Mouse (Mus musculus) limb, embryonic 15.5 days (tissue): ENCODE measurements around the gene Klf2. TPM values are rescaled to one million over a fixed set of nuclear protein-coding genes. Genes with fewer than 3 reads are reported as not detected.

Source experiments
- ATAC-seq: fragments of 200-750 bp; cut with Nextera tagmentation; 2 replicates; pipeline ENCODE4 v1.8.0; 2017; ENCODE audit warnings: low read depth, moderate TSS enrichment; ENCODE audit not compliant: insufficient number of reproducible peaks, low FRiP score, low TSS enrichment
- H3K27ac ChIP-seq: fragments of 300-500 bp; sonication (generic); 2 replicates; pipeline ENCODE4 v1.5.1; 2015; ENCODE audit warnings: moderate library complexity, mild to moderate bottlenecking, inconsistent platforms
- H3K27me3 ChIP-seq: fragments of 300-500 bp; sonication (generic); 2 replicates; pipeline ENCODE4 v1.6.1; 2015; ENCODE audit warnings: inconsistent platforms
- H3K36me3 ChIP-seq: fragments of 300-500 bp; sonication (generic); 2 replicates; pipeline ENCODE4 v1.6.1; 2015; ENCODE audit warnings: inconsistent platforms
- H3K4me1 ChIP-seq: fragments of 300-500 bp; sonication (generic); 2 replicates; pipeline ENCODE4 v1.6.1; 2015; ENCODE audit warnings: inconsistent platforms
- H3K4me2 ChIP-seq: fragments of 300-500 bp; sonication (generic); 2 replicates; pipeline ENCODE4 v1.6.1; 2015; ENCODE audit warnings: mild to moderate bottlenecking, inconsistent platforms
- H3K4me3 ChIP-seq: fragments of 300-500 bp; sonication (generic); 2 replicates; pipeline ENCODE4 v1.5.1; 2015; ENCODE audit warnings: mild to moderate bottlenecking, inconsistent platforms
- H3K9ac ChIP-seq: fragments of 300-500 bp; sonication (generic); 2 replicates; pipeline ENCODE4 v1.6.1; 2015; ENCODE audit warnings: inconsistent platforms
- H3K9me3 ChIP-seq: fragments of 300-500 bp; sonication (generic); 2 replicates; pipeline ENCODE4 v1.6.1; 2016; ENCODE audit warnings: inconsistent platforms
- WGBS: fragments of 180-500 bp; shearing (Covaris S2); methylation state at CpG from one replicate; pipeline ENCODE4 v1.1.7; 2015; 5-methylcytosine and 5-hydroxymethylcytosine counted together
- polyA plus RNA-seq: library from polyadenylated mRNA; unstranded; fragments of >200 nt; fragmentation: Nextera tagmentation; extraction: Ambion mirVana; gene quantifications from 2 replicates; pipeline ENCODE4 v1.2.1, GENCODE M21; 2015

Klf2 gene
- polyA plus RNA-seq, 1 experiment from 2014 or later: 16.3 TPM

DNA sequence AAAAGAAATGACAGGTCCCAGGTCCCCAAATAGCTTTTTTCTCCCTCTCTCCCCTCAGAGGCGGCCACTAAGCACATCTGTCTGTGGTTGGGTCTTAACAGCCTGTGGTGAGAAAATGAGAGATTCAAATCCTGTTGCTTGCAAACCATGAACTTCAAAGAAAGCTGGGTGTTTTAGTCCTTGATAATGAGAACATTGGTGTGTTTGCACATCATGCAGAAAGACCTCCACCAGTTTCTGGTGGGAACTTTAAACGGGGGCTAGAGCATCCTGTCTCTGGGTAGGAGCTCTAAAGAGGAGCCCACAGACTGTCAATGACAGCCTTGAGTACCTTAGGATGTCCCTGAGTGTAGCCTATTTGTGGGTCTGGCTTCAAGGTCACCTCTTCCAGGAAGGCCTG, 27.7 kb upstream of the Klf2 start:
- Histone ChIP-seq H3K27ac (no peak overlapping the region), H3K4me1 (peaks cover 27% of the 10 kb centered on the region), H3K4me2 (no peak overlapping the region), H3K9me3 (no peaks in the 10 kb centered on the region), H3K27me3 (no peaks in the 10 kb centered on the region), H3K4me3 (no peak overlapping the region), H3K9ac (no peak overlapping the region), H3K36me3 (no peaks in the 10 kb centered on the region)
- WGBS: 63% methylated on average over 2 of the region's 2 CpGs
- ATAC-seq: no peak

DNA sequence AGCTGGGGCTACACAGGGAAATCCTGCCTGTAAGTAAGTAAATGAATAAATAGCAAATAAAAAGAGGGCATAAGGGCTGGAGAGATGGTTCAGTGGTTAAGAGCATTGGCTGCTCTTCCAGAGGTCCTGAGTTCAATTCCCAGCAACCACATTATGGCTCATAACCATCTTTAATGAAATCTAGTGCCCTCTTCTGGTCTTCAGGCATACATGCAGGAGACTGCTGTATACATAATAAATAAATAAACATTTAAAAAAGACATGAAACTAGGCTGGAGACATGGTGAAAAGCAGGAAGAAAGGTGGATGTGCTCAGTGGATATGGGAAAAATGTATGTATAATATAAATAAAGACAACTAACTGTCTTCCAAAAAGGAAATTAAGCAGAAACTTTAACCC, 25.5 kb upstream of the Klf2 start:
- Histone ChIP-seq H3K27ac (no peak overlapping the region), H3K36me3 (no peaks in the 10 kb centered on the region), H3K27me3 (no peaks in the 10 kb centered on the region), H3K9ac (no peak overlapping the region), H3K4me2 (no peak overlapping the region), H3K4me3 (no peak overlapping the region), H3K9me3 (no peaks in the 10 kb centered on the region), H3K4me1 (peaks cover 22% of the 10 kb centered on the region)
- ATAC-seq: no peak

DNA sequence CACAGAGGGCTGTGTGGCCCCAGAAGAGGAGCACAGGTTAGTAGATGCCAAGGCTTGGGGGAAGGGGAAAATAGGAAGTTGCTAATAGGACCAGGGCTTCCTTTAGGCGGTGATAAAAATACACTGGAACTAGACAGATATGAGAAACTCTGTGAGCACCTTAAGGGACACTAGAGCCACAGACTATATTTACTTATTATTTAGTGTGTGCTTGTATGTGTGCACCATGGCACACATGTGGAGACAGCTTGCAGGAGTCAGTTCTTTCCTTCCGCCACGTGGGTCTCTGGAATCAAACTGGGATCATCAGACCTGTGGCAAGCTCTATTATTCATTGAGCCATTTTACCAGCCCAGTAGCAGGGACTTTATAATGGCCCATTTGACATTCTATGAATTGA, 23.7 kb upstream of the Klf2 start:
- no peak for ATAC-seq

DNA sequence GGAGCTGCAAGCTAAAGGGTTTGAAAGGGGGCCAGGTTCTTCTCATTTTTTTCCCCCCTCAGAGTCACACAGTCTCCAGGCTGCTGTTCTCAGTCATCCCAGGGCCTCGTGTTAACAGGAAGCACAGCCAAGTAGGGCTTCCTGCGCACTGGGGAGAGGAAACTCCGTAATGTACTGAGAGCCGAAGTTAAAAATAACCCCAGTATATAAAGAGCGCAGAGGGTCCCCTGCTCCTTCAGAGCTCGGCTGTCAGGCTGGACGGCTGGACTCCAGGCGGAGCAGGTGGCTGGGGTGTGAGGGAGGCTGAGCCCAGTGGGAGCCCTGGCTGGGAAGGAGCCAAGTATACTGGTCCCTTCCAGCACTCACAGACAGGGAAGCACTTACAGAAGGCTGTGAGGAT, 23.2 kb upstream of the Klf2 start:
- H3K4me3 ChIP-seq: peak overlapping the region; percentile 9; the same call in 1 of the 2 replicates
- H3K9me3 ChIP-seq: no peaks in the 10 kb centered on the region
- peak; percentile 93 for ATAC-seq
- H3K36me3 ChIP-seq: no peaks in the 10 kb centered on the region
- H3K27me3 ChIP-seq: no peaks in the 10 kb centered on the region
- WGBS: 19% methylated on average over 8 of the region's 8 CpGs
- peaks cover 22% of the 10 kb centered on the region for H3K4me1 ChIP-seq
- H3K27ac ChIP-seq: peak overlapping the region; percentile 89
- peak overlapping the region; percentile 22 for H3K4me2 ChIP-seq
- H3K9ac ChIP-seq: no peak overlapping the region

More for the DNA sequence above, 23.7 kb upstream of the Klf2 start:
- no peaks in the 10 kb centered on the region for H3K36me3 ChIP-seq
- 0 out of 2 replicates have a peak overlapping the region, but pooled peaks have one; percentile 22 for H3K4me2 ChIP-seq
- H3K27me3 ChIP-seq: no peaks in the 10 kb centered on the region
- H3K4me1 ChIP-seq: peaks cover 22% of the 10 kb centered on the region
- no peak overlapping the region for H3K4me3 ChIP-seq
- WGBS: 50% methylated on average over 3 of the region's 3 CpGs
- H3K27ac ChIP-seq: peak overlapping the region; percentile 89
- H3K9me3 ChIP-seq: no peaks in the 10 kb centered on the region
- H3K9ac ChIP-seq: no peak overlapping the region

DNA sequence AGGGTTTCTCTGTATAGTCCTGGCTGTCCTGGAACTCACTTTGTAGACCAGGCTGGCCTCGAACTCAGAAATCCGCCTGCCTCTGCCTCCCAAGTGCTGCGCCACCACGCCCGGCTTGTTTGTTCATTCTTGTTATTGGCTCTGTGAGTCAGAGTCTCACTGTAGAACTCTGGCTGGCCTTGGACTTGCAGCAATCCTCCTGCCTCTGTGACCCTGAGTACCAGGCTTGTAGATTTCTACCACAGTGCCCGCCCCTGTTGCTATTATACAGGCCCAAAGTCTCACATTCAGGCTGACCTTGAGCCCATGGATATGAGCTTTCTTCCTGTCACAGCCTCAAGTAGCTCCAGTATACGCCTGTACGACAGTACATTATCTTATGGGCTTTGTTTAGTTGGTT, 22.3 kb upstream of the Klf2 start:
- no peak overlapping the region for H3K4me3 ChIP-seq
- peaks cover 22% of the 10 kb centered on the region for H3K4me1 ChIP-seq
- no peak overlapping the region for H3K4me2 ChIP-seq
- no peaks in the 10 kb centered on the region for H3K9me3 ChIP-seq
- H3K27me3 ChIP-seq: no peaks in the 10 kb centered on the region
- peak overlapping the region; percentile 89; the same call in 1 of the 2 replicates for H3K27ac ChIP-seq
- no peaks in the 10 kb centered on the region for H3K36me3 ChIP-seq
- ATAC-seq: no peak
- no peak overlapping the region for H3K9ac ChIP-seq
- 93% methylated on average over 8 of the region's 8 CpGs for WGBS

DNA sequence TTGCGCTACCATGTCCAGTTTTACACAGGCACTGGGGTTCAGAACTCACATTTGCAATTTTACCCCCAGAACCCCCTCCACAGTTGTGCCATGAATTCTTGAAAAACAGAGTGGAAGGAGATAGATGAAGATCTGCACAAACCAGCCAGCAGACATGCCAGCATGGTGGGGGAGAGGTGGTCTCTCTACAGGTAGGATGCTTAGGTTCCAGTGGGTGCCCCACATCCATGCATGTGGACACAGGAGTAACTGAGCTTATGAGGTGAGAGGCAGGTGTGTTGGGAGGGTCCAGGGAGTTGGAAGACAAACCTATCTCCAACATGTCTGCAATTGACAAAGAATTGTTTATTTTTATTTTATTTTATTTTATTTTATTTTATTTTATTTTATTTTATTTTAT, 19.9 kb upstream of the Klf2 start:
- 87% methylated on average over 1 of the region's 1 CpGs for WGBS
- ATAC-seq: no peak
- no peaks in the 10 kb centered on the region for H3K27me3 ChIP-seq
- H3K4me2 ChIP-seq: no peak overlapping the region
- H3K27ac ChIP-seq: no peak overlapping the region
- peaks cover 28% of the 10 kb centered on the region for H3K4me1 ChIP-seq
- no peak overlapping the region for H3K4me3 ChIP-seq
- no peaks in the 10 kb centered on the region for H3K9me3 ChIP-seq
- no peaks in the 10 kb centered on the region for H3K36me3 ChIP-seq
- no peak overlapping the region for H3K9ac ChIP-seq

DNA sequence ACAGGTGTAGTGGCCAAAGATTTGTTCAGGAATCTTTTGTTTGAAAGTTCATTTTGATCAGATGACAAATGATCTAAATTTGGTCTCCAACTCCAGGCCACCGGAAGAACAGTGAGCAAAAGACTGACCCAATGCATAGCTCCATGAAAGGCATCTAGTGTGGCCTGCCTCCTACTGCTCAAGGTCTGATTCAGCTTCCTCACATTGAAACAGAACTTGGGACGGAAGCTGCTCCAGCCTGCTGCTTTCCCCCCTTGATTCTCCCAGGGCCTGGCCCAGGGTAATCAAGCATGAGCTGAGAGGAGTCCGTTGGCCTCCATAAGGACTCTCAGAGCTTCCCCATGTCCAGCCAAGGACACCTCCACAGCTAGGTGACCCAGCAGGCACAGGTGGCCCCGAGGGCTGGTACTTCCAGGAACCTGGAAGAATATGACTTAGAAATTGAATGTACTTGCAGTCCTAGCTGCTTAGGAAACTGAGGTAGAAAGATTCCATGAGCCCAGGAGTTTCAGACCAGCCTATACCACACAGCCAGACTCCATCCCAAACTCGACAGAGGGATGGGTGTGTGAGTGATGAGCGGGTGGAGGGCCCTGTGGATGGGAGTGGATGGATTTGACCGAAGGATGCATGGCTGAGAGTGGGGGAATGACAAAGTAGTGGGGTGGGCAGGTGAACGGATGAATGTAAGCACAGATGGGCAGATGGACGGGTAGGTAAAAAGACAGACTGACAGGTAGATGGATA, 18.0 kb upstream of the Klf2 start:
- no peak overlapping the region for H3K4me3 ChIP-seq
- H3K9me3 ChIP-seq: no peaks in the 10 kb centered on the region
- no peaks in the 10 kb centered on the region for H3K36me3 ChIP-seq
- no peak for ATAC-seq
- peaks cover 11% of the 10 kb centered on the region for H3K4me1 ChIP-seq
- H3K27ac ChIP-seq: no peak overlapping the region; the same call in 1 of the 2 replicates
- WGBS: 77% methylated on average over 9 of the region's 9 CpGs
- H3K27me3 ChIP-seq: no peaks in the 10 kb centered on the region
- H3K4me2 ChIP-seq: no peak overlapping the region
- no peak overlapping the region for H3K9ac ChIP-seq

DNA sequence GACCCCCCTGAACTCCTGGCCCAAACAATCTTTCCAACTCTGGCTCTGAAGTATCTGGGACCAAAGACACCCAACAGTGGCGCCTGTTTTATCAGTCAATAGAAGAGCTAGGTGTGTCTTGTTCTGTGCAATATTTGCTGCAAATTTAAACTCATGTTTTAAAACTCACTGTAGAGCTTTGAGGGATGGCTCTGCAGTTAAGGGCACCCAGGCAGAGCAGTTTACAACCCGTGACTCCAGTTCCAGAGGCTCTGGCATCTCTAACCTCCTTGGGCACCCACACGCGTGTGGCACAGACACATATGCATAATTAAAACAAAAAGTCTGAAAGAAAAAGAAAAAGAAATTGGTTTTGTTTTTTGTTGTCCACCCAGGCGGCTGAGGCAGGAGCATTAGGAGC, 17.3 kb upstream of the Klf2 start:
- no peak overlapping the region for H3K27ac ChIP-seq
- no peaks in the 10 kb centered on the region for H3K27me3 ChIP-seq
- H3K4me1 ChIP-seq: peaks cover 6% of the 10 kb centered on the region; the same call in 1 of the 2 replicates
- H3K4me3 ChIP-seq: no peak overlapping the region
- H3K9me3 ChIP-seq: no peaks in the 10 kb centered on the region
- ATAC-seq: no peak
- no peaks in the 10 kb centered on the region for H3K36me3 ChIP-seq
- 77% methylated on average over 5 of the region's 5 CpGs for whole genome bisulfite sequencing
- no peak overlapping the region for H3K9ac ChIP-seq
- H3K4me2 ChIP-seq: no peak overlapping the region

DNA sequence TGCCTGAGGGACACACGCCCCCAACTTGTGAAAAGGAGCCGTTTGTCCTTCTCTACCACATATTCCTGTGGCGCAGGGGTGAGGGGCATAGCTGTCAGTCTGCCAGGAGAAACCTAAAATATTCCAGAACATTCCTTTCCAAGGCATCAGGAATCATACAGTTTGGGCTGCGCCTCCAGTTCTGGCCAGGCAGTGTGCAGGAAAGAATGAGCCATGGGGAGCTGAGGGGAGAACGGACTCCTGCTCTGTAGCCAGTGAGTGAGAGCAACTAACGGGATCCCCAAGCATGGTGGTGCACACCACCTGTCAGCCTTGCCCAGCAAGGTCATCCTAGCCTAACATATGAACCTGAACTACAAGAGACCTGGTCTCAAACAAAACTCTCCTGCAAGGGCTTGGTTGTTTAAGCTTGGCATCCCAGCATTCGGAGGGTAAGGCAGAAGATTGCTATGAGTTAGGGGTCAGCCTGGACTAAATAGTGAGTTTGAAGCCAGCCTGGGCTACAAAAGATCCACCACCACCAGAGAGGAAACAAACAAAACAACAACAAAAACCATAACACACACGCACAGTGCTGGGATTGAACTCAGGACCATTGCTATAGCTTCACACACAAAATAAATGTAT, 15.7 kb upstream of the Klf2 start:
- H3K36me3 ChIP-seq: no peaks in the 10 kb centered on the region
- H3K27ac ChIP-seq: peak overlapping the region; percentile 90
- H3K4me2 ChIP-seq: no peak overlapping the region
- H3K4me3 ChIP-seq: no peak overlapping the region
- H3K9me3 ChIP-seq: no peaks in the 10 kb centered on the region
- 50% methylated on average over 8 of the region's 8 CpGs for WGBS
- peaks cover 6% of the 10 kb centered on the region; the same call in 1 of the 2 replicates for H3K4me1 ChIP-seq
- no peak overlapping the region for H3K9ac ChIP-seq
- H3K27me3 ChIP-seq: no peaks in the 10 kb centered on the region
- ATAC-seq: peak; percentile 69; the same call in 1 of the 2 replicates

DNA sequence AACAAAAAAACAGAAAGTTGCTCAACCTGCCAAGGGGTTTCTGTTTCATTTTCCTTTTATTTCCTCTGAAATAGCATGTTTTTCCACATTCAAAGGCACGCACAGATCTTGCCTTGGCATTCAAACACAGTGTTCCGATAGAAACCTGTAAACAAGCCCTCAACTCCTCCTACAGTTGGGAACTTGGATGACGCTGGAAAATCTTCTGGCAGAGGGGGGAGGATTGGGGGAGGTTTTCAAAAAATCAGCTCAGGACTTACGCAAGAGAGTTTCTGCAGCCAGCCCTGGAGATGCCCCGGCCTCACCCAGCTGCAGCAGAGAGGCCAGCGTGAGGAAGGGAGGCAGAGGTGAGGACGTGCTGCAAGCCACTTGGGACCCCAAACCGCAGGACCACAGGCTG, 15.2 kb upstream of the Klf2 start:
- peak overlapping the region; percentile 90 for H3K27ac ChIP-seq
- H3K9ac ChIP-seq: no peak overlapping the region
- H3K4me1 ChIP-seq: peaks cover 6% of the 10 kb centered on the region; the same call in 1 of the 2 replicates
- H3K9me3 ChIP-seq: no peaks in the 10 kb centered on the region
- ATAC-seq: 0 out of 2 replicates have a peak, but pooled peaks have one; percentile 46
- no peaks in the 10 kb centered on the region for H3K36me3 ChIP-seq
- no peak overlapping the region for H3K4me2 ChIP-seq
- H3K4me3 ChIP-seq: no peak overlapping the region
- WGBS: 25% methylated on average over 8 of the region's 8 CpGs
- no peaks in the 10 kb centered on the region for H3K27me3 ChIP-seq

DNA sequence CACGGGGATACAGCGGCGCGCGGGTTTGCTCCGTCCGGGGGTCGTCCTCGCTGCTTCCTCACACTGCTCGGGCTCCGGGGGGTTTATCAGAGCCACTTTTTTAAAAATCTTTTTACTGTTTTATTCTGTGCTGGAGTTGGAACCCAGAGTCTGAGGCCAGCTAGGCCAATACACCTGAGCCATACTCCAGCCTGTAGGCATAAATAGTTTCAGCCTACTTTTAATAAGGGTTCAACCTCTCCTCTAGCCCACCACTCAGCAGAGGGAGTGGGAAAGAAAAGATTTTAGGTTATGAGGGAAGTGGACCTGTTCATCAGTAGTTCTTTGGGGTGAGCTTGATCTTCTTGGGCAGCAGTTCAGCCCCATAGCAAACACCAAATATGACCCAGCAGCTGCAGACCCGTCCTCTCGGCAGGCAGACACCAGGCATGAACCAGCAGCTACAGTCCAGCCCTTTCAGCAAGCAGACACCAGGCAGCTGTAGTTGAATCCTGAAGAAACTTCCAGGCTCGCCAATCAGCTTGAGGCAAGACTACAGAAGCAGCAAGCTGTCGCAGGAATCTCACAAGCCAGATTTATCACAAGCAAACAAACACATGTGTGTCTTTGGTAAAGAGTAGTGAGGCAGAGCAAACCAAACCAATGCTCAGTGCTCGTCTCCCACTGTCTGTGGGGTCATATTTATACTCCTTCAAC, 13.5 kb upstream of the Klf2 start, which contains the start of gene Gm10282:
TSS of gene Gm10282 (minus strand) at position 51 of the 696 bp plus-strand sequence.
- no peak within 1 kb of the TSS for H3K4me3 ChIP-seq
- ATAC-seq: no peak
- WGBS: 73% methylated on average over 16 of the region's 16 CpGs

DNA sequence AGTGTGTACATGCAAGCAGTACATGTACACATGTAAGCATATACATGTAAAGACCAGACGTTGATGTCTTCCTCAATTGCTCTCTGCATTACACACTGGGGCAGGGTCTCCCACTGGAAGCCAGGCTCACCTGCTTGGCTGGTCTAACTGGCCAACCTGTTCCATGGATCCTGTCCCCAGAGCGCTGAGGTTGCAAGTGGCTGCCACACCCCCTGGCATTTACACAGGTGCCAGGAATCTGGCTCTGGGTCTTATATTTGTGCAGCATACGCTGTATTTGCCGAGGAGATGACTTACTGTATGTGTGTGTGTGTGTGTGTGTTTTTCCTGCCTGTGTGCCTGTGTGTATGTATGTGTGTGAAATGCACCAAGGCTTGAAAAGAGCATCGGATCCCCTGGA, 11.9 kb upstream of the Klf2 start:
- no peaks in the 10 kb centered on the region for H3K36me3 ChIP-seq
- no peak overlapping the region for H3K9ac ChIP-seq
- no peak overlapping the region for H3K4me2 ChIP-seq
- 69% methylated on average over 5 of the region's 5 CpGs for WGBS
- no peaks in the 10 kb centered on the region for H3K27me3 ChIP-seq
- H3K27ac ChIP-seq: no peak overlapping the region
- H3K4me3 ChIP-seq: no peak overlapping the region
- H3K9me3 ChIP-seq: no peaks in the 10 kb centered on the region
- ATAC-seq: no peak
- peaks cover 6% of the 10 kb centered on the region; the same call in 1 of the 2 replicates for H3K4me1 ChIP-seq

More for the DNA sequence above, 13.5 kb upstream of the Klf2 start, which contains the start of gene Gm10282:
- H3K36me3 ChIP-seq: no peaks in the 10 kb centered on the region
- no peak within 1 kb of the TSS for H3K4me2 ChIP-seq
- H3K27me3 ChIP-seq: no peaks in the 10 kb centered on the region
- H3K9ac ChIP-seq: no peak within 1 kb of the TSS
- peaks cover 6% of the 10 kb centered on the region; the same call in 1 of the 2 replicates for H3K4me1 ChIP-seq
- H3K9me3 ChIP-seq: no peaks in the 10 kb centered on the region
- H3K27ac ChIP-seq: no peak within 1 kb of the TSS
